16 mouse cellular contexts compared by ENCODE assay signal in the genomic region with DNA sequence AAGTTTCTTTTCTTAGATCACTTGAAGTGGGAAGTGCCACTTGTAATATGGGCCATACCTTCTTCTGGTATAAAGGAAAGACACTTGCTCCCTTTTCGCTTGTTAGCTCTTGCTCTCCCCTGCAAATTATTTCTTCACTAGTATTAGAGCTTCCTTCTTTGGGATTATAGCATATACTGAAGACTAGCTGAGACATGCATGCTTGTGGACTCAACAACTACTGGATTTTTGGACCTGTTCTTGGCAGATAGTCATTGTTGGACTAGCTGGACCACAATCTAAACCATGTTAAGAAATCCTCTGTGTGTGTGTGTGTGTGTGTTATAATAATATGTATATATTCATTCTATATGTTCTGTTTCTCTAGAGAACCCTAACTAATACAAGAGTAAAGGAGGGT.
"Had no signal": no experiment of that assay in that cellular context is flagged by ENCODE, and none has a peak within 500 bp of the region (broad histone marks: within the 10 kb centered on the region; RNA-seq: fewer than 3 reads in every experiment).

No protein-coding gene starts in this region.

- H3K4me3 ChIP-seq: neural tube, embryonic 13.5 days; neural tube, embryonic 15.5 days; stomach, embryonic 15.5 days had no signal

- H3K4me1 ChIP-seq: neural tube, embryonic 13.5 days; neural tube, embryonic 15.5 days; stomach, embryonic 15.5 days had no signal

- H3K27me3 ChIP-seq: neural tube, embryonic 13.5 days; neural tube, embryonic 15.5 days; stomach, embryonic 15.5 days had no signal

- H3K4me2 ChIP-seq: neural tube, embryonic 13.5 days; neural tube, embryonic 15.5 days; stomach, embryonic 15.5 days had no signal

- DNase-seq: retina, postnatal 1 day; right cerebral cortex, adult 18-20 months; right cerebral cortex, postnatal 14 days; right cerebral cortex, postnatal 25 days; right cerebral cortex, postnatal 4 days; spleen, adult 18-20 months; thymus, adult 18-20 months; thymus, adult 2 months; thymus, postnatal 14 days; thymus, postnatal 25 days; thymus, postnatal 36 days; thymus, postnatal 4 days had no signal

- H3K27ac ChIP-seq: neural tube, embryonic 13.5 days; neural tube, embryonic 15.5 days; stomach, embryonic 15.5 days; stomach, postnatal 0 days had no signal

- H3K9ac ChIP-seq: neural tube, embryonic 13.5 days; neural tube, embryonic 15.5 days; stomach, embryonic 15.5 days had no signal

- H3K9me3 ChIP-seq: neural tube, embryonic 13.5 days; neural tube, embryonic 15.5 days; stomach, embryonic 15.5 days had no signal
